ENCODE assay signal across 9 mouse cellular contexts in genomic region chr19:10188281-10188811, GRCm38 (mm10). TPM values are rescaled to one million over a fixed set of nuclear protein-coding genes. Genes with fewer than 3 reads are reported as not detected.
DNase-seq lines count a peak whose midpoint lies in the region; ATAC-seq and TF ChIP-seq lines count a peak whose summit lies in the region.
"Had no signal": no experiment of that assay in that cellular context is flagged by ENCODE, and none has a peak within 500 bp of the region (broad histone marks: within the 10 kb centered on the region; RNA-seq: fewer than 3 reads in every experiment).

No protein-coding gene starts in this region.

- no peaks in the 10 kb centered on the region for H3K9me3 ChIP-seq in liver, embryonic 12.5 days (replicated peaks)
- H3K9me3 ChIP-seq in liver, embryonic 11.5 days (ENCODE audit: control insufficient read depth, low read length), result no peaks in the 10 kb centered on the region
- no peaks in the 10 kb centered on the region for H3K9me3 ChIP-seq in hindbrain, postnatal 0 days (ENCODE audit: low read length)
- H3K9me3 ChIP-seq: G1E had no signal

- no peak overlapping the region for H3K4me3 ChIP-seq in liver, embryonic 12.5 days
- H3K4me3 ChIP-seq in liver, embryonic 11.5 days (ENCODE audit: low read depth, low read length), result no peak overlapping the region
- no peak overlapping the region for H3K4me3 ChIP-seq in hindbrain, postnatal 0 days (ENCODE audit: low read length)

- peaks cover 51% of the 10 kb centered on the region for H3K4me1 ChIP-seq in liver, embryonic 12.5 days
- peaks cover 15% of the 10 kb centered on the region for H3K4me1 ChIP-seq in liver, embryonic 11.5 days (replicated peaks; ENCODE audit: control insufficient read depth, insufficient read depth, low read length)
- H3K4me1 ChIP-seq in hindbrain, postnatal 0 days (ENCODE audit: insufficient read depth, low read length), result peaks cover 15% of the 10 kb centered on the region; the same call in 1 of the 2 replicates

- no peaks in the 10 kb centered on the region for H3K27me3 ChIP-seq in liver, embryonic 12.5 days (replicated peaks)
- H3K27me3 ChIP-seq in liver, embryonic 11.5 days (replicated peaks; ENCODE audit: control insufficient read depth, insufficient read depth, low read length), result no peaks in the 10 kb centered on the region
- H3K27me3 ChIP-seq in hindbrain, postnatal 0 days (ENCODE audit: insufficient read depth, low read length), result no peaks in the 10 kb centered on the region

- WGBS in liver, embryonic 12.5 days (ENCODE audit: insufficient replicate concordance), result 86% methylated on average over 10 of the region's 10 CpGs
- WGBS in liver, embryonic 11.5 days, result 88% methylated on average over 10 of the region's 10 CpGs
- WGBS in hindbrain, postnatal 0 days, result 28% methylated on average over 10 of the region's 10 CpGs

- DNase-seq in liver, embryonic 11.5 days (ENCODE audit: low spot score), result no peak
- DNase-seq in cerebellum, postnatal 25 days, result peak; percentile 76 to 80
- peak; percentile 90 for DNase-seq in hindbrain, postnatal 0 days (ENCODE audit: low spot score)
- peak; percentile 55 to 76 for DNase-seq in left cerebral cortex, postnatal 25 days (ENCODE audit: low spot score in 2 of 2)
- DNase-seq in thymus, adult 18-20 months, result no peak
- DNase-seq in lung, postnatal 14 days, result no peak
- DNase-seq in T-cell, adult 2 months (ENCODE audit: low spot score), result no peak

- H3K9ac ChIP-seq in liver, embryonic 12.5 days, result no peak overlapping the region
- no peak overlapping the region for H3K9ac ChIP-seq in liver, embryonic 11.5 days (ENCODE audit: low read depth, low read length)
- no peak overlapping the region for H3K9ac ChIP-seq in hindbrain, postnatal 0 days (replicated peaks; ENCODE audit: low read length)

- ATAC-seq in liver, embryonic 12.5 days, result no peak
- ATAC-seq in liver, embryonic 11.5 days (replicated peaks; ENCODE audit: low FRiP score), result no peak
- peak; percentile 91 for ATAC-seq in hindbrain, postnatal 0 days

- intact Hi-C loops in left cerebral cortex, postnatal 25 days (cut with DNase I), result no loop called here

- H3K36me3 ChIP-seq in liver, embryonic 12.5 days, result peaks cover 88% of the 10 kb centered on the region
- peaks cover 71% of the 10 kb centered on the region for H3K36me3 ChIP-seq in liver, embryonic 11.5 days (ENCODE audit: control insufficient read depth, insufficient read depth, low read length)
- H3K36me3 ChIP-seq in hindbrain, postnatal 0 days (ENCODE audit: insufficient read depth, low read length), result peaks cover 46% of the 10 kb centered on the region

- H3K4me2 ChIP-seq in liver, embryonic 12.5 days, result no peak overlapping the region
- H3K4me2 ChIP-seq in liver, embryonic 11.5 days, result no peak overlapping the region
- no peak overlapping the region for H3K4me2 ChIP-seq in hindbrain, postnatal 0 days (ENCODE audit: low read depth, low read length)

- peak overlapping the region; percentile 5; the same call in 1 of the 2 replicates for H3K27ac ChIP-seq in liver, embryonic 12.5 days
- no peak overlapping the region for H3K27ac ChIP-seq in liver, embryonic 11.5 days (ENCODE audit: low read depth, low read length)
- peak overlapping the region; percentile 74 for H3K27ac ChIP-seq in hindbrain, postnatal 0 days

- no peak for TF ChIP-seq CTCF in hindbrain, postnatal 0 days (IDR thresholded peaks at IDR 0.05; ENCODE audit: low read depth)

RNA-seq across cellular contexts. Expression of gene Fads1, which starts 5.7 kb away (rescaled TPM):
- 86.4 and 91.6 TPM in 2 replicates for polyA plus RNA-seq in liver, embryonic 12.5 days (2016; fragmentation: Nextera tagmentation; extraction: Ambion mirVana)
- 113 and 121 TPM in 2 replicates for polyA plus RNA-seq in liver, embryonic 11.5 days (2014; fragmentation: Nextera tagmentation; extraction: Ambion mirVana)
- total RNA-seq in hindbrain, postnatal 0 days (2014; rRNA removed), result 198 and 208 TPM in 2 replicates
- polyA plus RNA-seq in hindbrain, postnatal 0 days (2015; fragmentation: Nextera tagmentation; extraction: Ambion mirVana), result 148 and 151 TPM in 2 replicates
- total RNA-seq in left cerebral cortex, postnatal 25 days (2021), result 100 to 1,000 TPM; 180 to 188 TPM

RNA-seq across cellular contexts. Expression of gene Tmem258, which starts 15.5 kb away (rescaled TPM):
- polyA plus RNA-seq in liver, embryonic 12.5 days (2016; fragmentation: Nextera tagmentation; extraction: Ambion mirVana), result 350 and 353 TPM in 2 replicates
- 472 and 478 TPM in 2 replicates for polyA plus RNA-seq in liver, embryonic 11.5 days (2014; fragmentation: Nextera tagmentation; extraction: Ambion mirVana)
- total RNA-seq in hindbrain, postnatal 0 days (2014; rRNA removed), result 73.3 and 98.1 TPM in 2 replicates
- 312 and 324 TPM in 2 replicates for polyA plus RNA-seq in hindbrain, postnatal 0 days (2015; fragmentation: Nextera tagmentation; extraction: Ambion mirVana)
- 10 to 100 TPM; 70.0 to 76.0 TPM for total RNA-seq in left cerebral cortex, postnatal 25 days (2021)

RNA-seq across cellular contexts. Expression of gene Fen1, which starts 15.6 kb away (rescaled TPM):
- polyA plus RNA-seq in liver, embryonic 12.5 days (2016; fragmentation: Nextera tagmentation; extraction: Ambion mirVana), result 198 and 200 TPM in 2 replicates
- 215 and 236 TPM in 2 replicates for polyA plus RNA-seq in liver, embryonic 11.5 days (2014; fragmentation: Nextera tagmentation; extraction: Ambion mirVana)
- total RNA-seq in hindbrain, postnatal 0 days (2014; rRNA removed), result 26.5 and 30.5 TPM in 2 replicates
- 28.4 and 30.2 TPM in 2 replicates for polyA plus RNA-seq in hindbrain, postnatal 0 days (2015; fragmentation: Nextera tagmentation; extraction: Ambion mirVana)
- 1 to 10 TPM; 8.9 to 9.9 TPM for total RNA-seq in left cerebral cortex, postnatal 25 days (2021)

RNA-seq across cellular contexts. Expression of gene Myrf, which starts 52.2 kb away (rescaled TPM):
- 6.6 TPM in 2 replicates for polyA plus RNA-seq in liver, embryonic 12.5 days (2016; fragmentation: Nextera tagmentation; extraction: Ambion mirVana)
- polyA plus RNA-seq in liver, embryonic 11.5 days (2014; fragmentation: Nextera tagmentation; extraction: Ambion mirVana), result 23.8 and 24.1 TPM in 2 replicates
- 5.1 and 5.9 TPM in 2 replicates for total RNA-seq in hindbrain, postnatal 0 days (2014; rRNA removed)
- polyA plus RNA-seq in hindbrain, postnatal 0 days (2015; fragmentation: Nextera tagmentation; extraction: Ambion mirVana), result 1.7 and 2.0 TPM in 2 replicates
- 10 to 100 TPM; 12.2 to 16.1 TPM for total RNA-seq in left cerebral cortex, postnatal 25 days (2021)
- polyA plus RNA-seq: G1E had no signal

Comparison
In these comparisons a context has a peak if more than half of its experiments do, and no peak if none do; other contexts are left out.
1. DNase-seq: peak in cerebellum, postnatal 25 days (2 of 2), hindbrain, postnatal 0 days (single experiment) and left cerebral cortex, postnatal 25 days (2 of 2); none in liver, embryonic 11.5 days (single experiment), thymus, adult 18-20 months (0 of 2), lung, postnatal 14 days (single experiment) and T-cell, adult 2 months (single experiment).